ENCODE assay signal across 17 mouse cellular contexts in the genomic region with DNA sequence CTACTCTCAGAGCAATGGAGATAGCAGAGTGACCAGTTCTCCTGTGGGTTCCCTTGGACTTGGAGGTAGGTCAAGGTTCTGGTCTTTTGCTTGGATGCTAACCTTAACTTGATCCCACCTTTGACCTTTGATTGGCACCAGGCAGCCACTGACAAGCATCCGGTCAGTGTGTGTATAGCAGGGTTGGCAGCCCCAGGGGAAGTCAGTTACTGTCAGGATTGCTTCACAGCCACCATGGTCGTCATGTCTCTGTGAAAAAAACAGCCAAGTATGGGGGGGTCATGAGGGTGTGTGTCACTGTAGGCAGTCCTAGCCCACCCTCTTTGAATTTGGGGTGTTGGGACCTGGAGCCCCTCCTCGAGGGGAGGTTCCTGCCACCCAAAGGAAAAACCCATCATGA.
A peak's percentile ranks its signal among the peaks of the same experiment; 100 is the strongest.
DNase-seq lines count a peak whose midpoint lies in the region; ATAC-seq and TF ChIP-seq lines count a peak whose summit lies in the region.
"Had no signal": no experiment of that assay in that cellular context is flagged by ENCODE, and none has a peak within 500 bp of the region (broad histone marks: within the 10 kb centered on the region; RNA-seq: fewer than 3 reads in every experiment).

No protein-coding gene starts in this region.

- peak overlapping the region; percentile 69 for H3K27ac ChIP-seq in gastrocnemius, adult 2 months
- no peak overlapping the region for H3K27ac ChIP-seq in testis, adult 2 months (ENCODE audit: control insufficient read depth, insufficient read depth, low read depth, low read length)
- H3K27ac ChIP-seq in liver, embryonic 15.5 days (replicated peaks) = 0 out of 2 replicates have a peak overlapping the region, but pooled peaks have one; percentile 33
- no peak overlapping the region for H3K27ac ChIP-seq in hindbrain, embryonic 11.5 days (ENCODE audit: low read depth, low read length)
- H3K27ac ChIP-seq: hindbrain, postnatal 0 days; midbrain, embryonic 12.5 days; neural tube, embryonic 15.5 days had no signal

- no peak overlapping the region for H3K9ac ChIP-seq in liver, embryonic 15.5 days
- no peak overlapping the region for H3K9ac ChIP-seq in hindbrain, embryonic 11.5 days (ENCODE audit: low read depth, low read length)
- H3K9ac ChIP-seq: heart, embryonic 12.5 days; lung, embryonic 14.5 days; midbrain, embryonic 12.5 days; neural tube, embryonic 15.5 days had no signal

- no peaks in the 10 kb centered on the region for H3K36me3 ChIP-seq in testis, adult 2 months (ENCODE audit: control insufficient read depth, insufficient read depth, low read length)
- no peaks in the 10 kb centered on the region for H3K36me3 ChIP-seq in liver, embryonic 15.5 days (replicated peaks)
- no peaks in the 10 kb centered on the region for H3K36me3 ChIP-seq in hindbrain, embryonic 11.5 days (ENCODE audit: control insufficient read depth, insufficient read depth, low read length)
- H3K36me3 ChIP-seq: heart, embryonic 12.5 days; midbrain, embryonic 12.5 days; neural tube, embryonic 15.5 days had no signal

- peak; percentile 41 for DNase-seq in gastrocnemius, adult 2 months
- DNase-seq in gastrocnemius, postnatal 10 days = no peak
- no peak for DNase-seq in testis, postnatal 14 days (ENCODE audit: low spot score)
- no peak for DNase-seq in hindbrain, embryonic 11.5 days (ENCODE audit: low spot score)
- DNase-seq in thymus, adult 18-20 months = no peak
- no peak for DNase-seq in spleen, adult 12 weeks (ENCODE audit: low spot score)
- DNase-seq: lung, embryonic 14.5 days; retina, postnatal 1 day; right cerebral cortex, postnatal 4 days had no signal

- peaks cover 4% of the 10 kb centered on the region for H3K4me1 ChIP-seq in testis, adult 2 months (ENCODE audit: control insufficient read depth, insufficient read depth, low read length)
- H3K4me1 ChIP-seq in liver, embryonic 15.5 days (replicated peaks) = peaks cover 37% of the 10 kb centered on the region
- H3K4me1 ChIP-seq in hindbrain, embryonic 11.5 days (replicated peaks; ENCODE audit: control insufficient read depth, insufficient read depth, low read length) = 0 out of 2 replicates have a peak, but pooled peaks cover 3% of the 10 kb centered on the region

- no peak overlapping the region for H3K4me3 ChIP-seq in gastrocnemius, adult 2 months
- peak overlapping the region; percentile 82 for H3K4me3 ChIP-seq in testis, adult 2 months (ENCODE audit: control insufficient read depth, low read depth, low read length)
- no peak overlapping the region for H3K4me3 ChIP-seq in liver, embryonic 15.5 days (replicated peaks)
- H3K4me3 ChIP-seq in hindbrain, embryonic 11.5 days (ENCODE audit: low read depth, low read length) = no peak overlapping the region
- H3K4me3 ChIP-seq: heart, embryonic 12.5 days; midbrain, embryonic 12.5 days; myocyte; neural tube, embryonic 15.5 days had no signal

- H3K9me3 ChIP-seq in liver, embryonic 15.5 days (replicated peaks) = no peaks in the 10 kb centered on the region
- H3K9me3 ChIP-seq in hindbrain, embryonic 11.5 days (ENCODE audit: control insufficient read depth, low read length) = no peaks in the 10 kb centered on the region
- H3K9me3 ChIP-seq: heart, embryonic 12.5 days; midbrain, embryonic 12.5 days; neural tube, embryonic 15.5 days had no signal

- WGBS in liver, embryonic 15.5 days (ENCODE audit: insufficient replicate concordance) = 52% methylated on average over 3 of the region's 3 CpGs
- 86% methylated on average over 3 of the region's 3 CpGs for WGBS in hindbrain, embryonic 11.5 days

- H3K27me3 ChIP-seq in testis, adult 2 months (ENCODE audit: control insufficient read depth, insufficient read depth, low read length) = no peaks in the 10 kb centered on the region
- no peaks in the 10 kb centered on the region for H3K27me3 ChIP-seq in liver, embryonic 15.5 days
- no peaks in the 10 kb centered on the region for H3K27me3 ChIP-seq in hindbrain, embryonic 11.5 days (ENCODE audit: control insufficient read depth, insufficient read depth, low read length)
- H3K27me3 ChIP-seq: midbrain, embryonic 12.5 days; neural tube, embryonic 15.5 days had no signal

- intact Hi-C loops in gastrocnemius, adult 2 months (cut with DNase I) = no loop called here

- no peak for TF ChIP-seq POLR2A in testis, adult 2 months (IDR thresholded peaks at IDR 0.05; ENCODE audit: control insufficient read depth, low read depth, low read length)

- no peak for ATAC-seq in liver, embryonic 15.5 days (ENCODE audit: insufficient read depth)
- ATAC-seq in hindbrain, embryonic 11.5 days (ENCODE audit: low FRiP score) = no peak
- ATAC-seq: forebrain, embryonic 14.5 days; hindbrain, postnatal 0 days had no signal

- H3K4me2 ChIP-seq in liver, embryonic 15.5 days = no peak overlapping the region
- H3K4me2 ChIP-seq in hindbrain, embryonic 11.5 days (replicated peaks; ENCODE audit: low read depth, low read length) = no peak overlapping the region
- H3K4me2 ChIP-seq: heart, embryonic 12.5 days; lung, embryonic 14.5 days; midbrain, embryonic 12.5 days; neural tube, embryonic 15.5 days had no signal

- no peak for TF ChIP-seq CTCF in gastrocnemius, adult 2 months (IDR thresholded peaks at IDR 0.05)
- no peak for TF ChIP-seq CTCF in testis, adult 2 months (IDR thresholded peaks at IDR 0.05; ENCODE audit: control insufficient read depth, insufficient read depth, insufficient replicate concordance, low read depth, low read length)

Comparison
In these comparisons a context has a peak if more than half of its experiments do, and no peak if none do; other contexts are left out.
1. H3K27ac ChIP-seq: peak in gastrocnemius, adult 2 months (single experiment) and liver, embryonic 15.5 days (single experiment); none in testis, adult 2 months (single experiment) and hindbrain, embryonic 11.5 days (single experiment).